Mouse (Mus musculus): Measurements from ENCODE around the gene Rnf39.
A peak's percentile ranks its signal among the peaks of the same experiment; 100 is the strongest.
"Not testable (repeated sequence)": the region's sequence is repeated elsewhere in the genome, so short reads cannot be mapped to it uniquely, and the experiment has no call there.

The Rnf39 gene

DNA sequence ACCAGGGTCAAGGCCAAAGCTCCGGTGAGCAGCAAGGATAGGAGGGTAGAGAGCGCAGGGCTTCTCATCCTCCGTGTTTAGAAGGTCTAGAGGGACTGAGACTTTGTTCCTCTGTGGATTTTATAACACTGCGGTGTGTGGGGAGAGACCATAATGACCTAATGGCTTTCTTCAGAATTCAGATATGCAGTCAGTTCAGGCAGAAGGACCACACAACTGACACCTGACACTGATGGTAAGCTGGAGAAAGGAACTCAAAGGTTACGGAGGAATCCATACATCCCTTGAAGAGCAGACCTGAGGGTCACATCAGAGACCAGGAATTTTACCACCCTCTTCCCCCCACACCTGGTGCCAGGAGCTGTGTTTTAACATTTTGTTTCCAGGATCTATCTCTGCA, 46.7 kb downstream of the Rnf39 start, which contains the start of gene H2-M5:
Gene H2-M5, minus strand, starts transcription at position 101 of the 400 bp plus-strand sequence.
- no peak for DNase-seq

DNA sequence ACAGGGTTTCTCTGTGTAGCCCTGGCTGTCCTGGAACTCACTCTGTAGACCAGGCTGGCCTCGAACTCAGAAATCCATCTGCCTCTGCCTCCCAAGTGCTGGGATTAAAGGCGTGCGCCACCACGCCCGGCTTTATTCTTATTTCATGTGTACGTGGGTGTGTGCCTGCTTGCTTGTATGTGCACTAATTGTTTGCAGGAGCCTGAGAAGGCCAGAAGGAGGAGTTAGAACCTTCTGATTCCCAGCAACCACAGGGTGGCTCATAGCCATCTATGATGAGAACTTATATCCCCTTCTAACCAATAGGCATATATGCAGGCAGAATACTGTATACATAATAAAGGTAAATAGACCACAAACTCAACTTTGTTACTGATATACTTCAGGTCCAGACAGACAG, 47.9 kb downstream of the Rnf39 start:
- DNase-seq = not testable (repeated sequence)

DNA sequence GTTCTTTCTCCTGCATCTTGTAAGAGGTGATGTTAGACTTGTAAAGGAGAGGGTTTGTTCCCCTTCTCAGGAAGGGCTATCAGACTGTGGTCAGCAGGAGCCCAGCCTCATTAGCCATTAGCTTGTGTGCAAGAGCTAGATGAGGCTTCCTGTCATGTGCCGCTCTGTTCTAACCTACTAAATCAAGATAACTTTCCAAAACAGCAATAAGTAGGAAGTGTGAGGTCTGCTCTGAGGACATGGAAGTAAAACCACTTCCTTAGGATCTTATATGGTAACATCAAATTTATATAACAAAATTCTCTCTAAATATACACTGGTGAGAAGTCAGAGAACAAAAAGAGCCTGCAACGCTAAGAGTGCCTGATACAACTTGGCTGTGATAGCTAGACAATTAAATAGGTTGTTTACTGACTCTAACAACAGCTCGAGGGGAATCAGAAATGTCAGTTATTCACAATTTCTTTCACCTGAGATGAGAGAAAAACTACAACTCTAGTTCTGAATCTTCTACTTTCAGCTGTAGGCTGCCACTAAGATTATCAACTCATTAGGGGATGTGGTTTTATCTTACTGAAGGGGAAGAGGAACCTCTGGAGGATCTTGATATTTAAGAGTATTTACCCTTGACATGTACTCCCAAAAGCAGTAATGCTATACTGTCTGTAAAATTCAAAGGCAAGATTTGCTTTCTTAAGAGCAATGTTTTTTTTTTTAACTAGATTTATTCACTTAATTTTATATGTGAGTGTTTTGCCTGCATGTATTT, 49.8 kb downstream of the Rnf39 start:
- no peak for DNase-seq

DNA sequence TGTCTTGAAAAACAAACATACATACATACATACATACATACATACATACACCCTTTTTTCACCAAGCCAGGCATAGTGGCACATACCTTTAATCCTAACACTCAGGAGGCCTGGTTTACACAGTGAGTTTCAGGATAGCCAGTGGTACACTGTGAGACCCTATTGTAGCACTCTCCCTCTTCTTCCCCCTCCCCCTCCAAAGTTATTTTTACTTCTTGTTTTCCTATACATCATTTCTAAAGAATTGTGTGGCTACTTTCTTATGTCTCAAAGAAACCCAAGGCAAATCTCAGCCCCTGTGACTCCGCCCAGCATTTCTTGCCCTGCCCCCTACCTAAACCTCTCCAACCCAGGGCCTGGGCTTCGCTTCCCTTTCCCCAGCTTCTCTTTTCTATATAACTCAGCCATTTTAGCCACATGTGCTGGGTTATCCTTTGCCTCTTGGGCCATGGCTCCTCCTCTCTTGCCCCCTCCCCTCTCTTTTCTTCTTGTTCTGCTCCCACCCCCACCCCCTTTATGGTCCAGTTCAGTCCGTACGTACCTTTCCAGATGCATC, 51.1 kb downstream of the Rnf39 start:
- DNase-seq = no peak

DNA sequence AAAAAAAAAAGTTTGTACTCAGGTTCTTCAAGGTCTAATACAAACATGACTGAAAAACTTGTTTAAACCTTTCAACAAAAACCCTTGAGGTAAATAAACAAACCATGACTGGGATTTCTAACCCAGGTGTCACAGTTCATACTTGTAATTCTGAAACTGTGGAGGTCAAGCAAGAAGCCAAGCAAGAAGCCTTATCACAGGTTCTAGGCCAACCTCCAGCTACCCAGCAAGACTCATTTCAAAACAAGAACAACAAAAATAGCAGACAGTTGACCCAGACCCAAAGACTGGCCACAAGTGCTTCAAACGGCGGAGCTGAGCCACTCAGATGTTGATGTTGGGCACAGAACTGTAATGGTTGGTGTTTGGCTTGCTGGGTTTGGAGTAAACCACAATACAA, 51.8 kb downstream of the Rnf39 start:
- no peak for DNase-seq

DNA sequence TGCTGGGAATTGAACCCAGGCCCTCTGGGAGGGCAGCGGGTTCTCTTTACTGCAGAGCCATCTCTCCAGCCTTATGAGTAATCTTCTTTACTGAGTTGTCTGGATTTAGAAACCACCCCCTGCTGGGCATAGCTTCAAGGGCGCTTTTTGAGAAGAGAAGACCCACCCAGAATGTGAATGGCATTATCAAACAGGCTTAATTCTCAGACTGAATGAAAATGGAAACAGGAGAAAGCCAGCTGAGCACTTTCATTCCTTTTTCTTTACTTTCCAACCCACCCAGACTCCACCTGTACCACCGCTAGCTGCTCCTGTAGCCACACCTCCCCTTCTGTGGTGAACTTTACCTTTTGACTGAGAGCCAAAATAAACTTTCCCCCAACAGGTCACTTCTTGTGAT, 52.7 kb downstream of the Rnf39 start:
- no peak for DNase-seq

DNA sequence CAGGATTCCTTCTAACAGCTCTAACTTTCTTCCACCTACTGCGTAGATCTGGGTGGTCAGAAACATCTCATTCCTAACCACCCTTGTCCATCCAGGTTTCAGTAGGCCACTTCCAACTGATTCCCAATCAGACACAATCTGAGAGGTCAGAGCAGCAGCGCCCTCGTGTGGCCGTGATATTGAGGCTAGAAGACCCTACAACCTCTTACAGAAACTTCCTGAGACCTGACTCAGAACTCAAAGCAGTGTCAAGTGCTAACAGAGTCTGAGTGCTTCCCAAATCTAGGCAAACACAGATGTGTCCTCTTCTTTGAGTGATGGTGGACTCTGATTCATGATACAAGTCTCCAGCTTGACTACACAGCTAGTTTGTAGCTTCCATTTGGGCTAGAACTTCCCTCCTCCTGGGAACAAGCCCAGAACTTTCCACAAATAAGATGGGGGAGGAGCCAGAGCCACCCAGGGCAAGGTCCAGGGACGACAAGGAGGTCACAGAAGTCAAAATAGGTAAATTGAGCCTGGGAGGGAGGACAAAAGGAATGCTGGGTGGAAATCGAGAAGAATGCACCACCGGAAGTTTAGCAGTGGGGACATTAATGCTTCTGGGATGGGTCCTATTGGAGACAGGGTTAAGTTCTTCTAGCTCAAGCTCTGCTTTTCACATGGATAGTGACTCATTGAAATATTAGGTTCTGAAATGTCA, 54.5 kb downstream of the Rnf39 start:
- peak; percentile 66 to 67 for DNase-seq
